Mouse (Mus musculus): Measurements from ENCODE around the gene B3gnt7. TPM values are rescaled to one million over a fixed set of nuclear protein-coding genes. Genes with fewer than 3 reads are reported as not detected.

B3gnt7 gene
- polyA plus RNA-seq, 1 experiment from 2014 or later: 3.4 TPM

- Histone ChIP-seq H3K4me2 (ENCODE audit: low read depth) (no peak overlapping the region), H3K27ac (ENCODE audit: low read depth, low read length) (no peak overlapping the region), H3K27me3 (ENCODE audit: control insufficient read depth, insufficient read depth, low read length) (no peaks in the 10 kb centered on the region), H3K4me1 (ENCODE audit: control insufficient read depth, insufficient read depth, low read length) (no peaks in the 10 kb centered on the region), H3K4me3 (ENCODE audit: low read depth, low read length) (no peak overlapping the region), H3K9ac (ENCODE audit: low read length) (no peak overlapping the region), H3K9me3 (ENCODE audit: control insufficient read depth, low read length) (no peaks in the 10 kb centered on the region), H3K36me3 (ENCODE audit: control insufficient read depth, insufficient read depth, low read length) (no peaks in the 10 kb centered on the region)
- 73% methylated on average over 4 of the region's 4 CpGs for WGBS
- DNase-seq (ENCODE audit: low spot score): no peak
- ATAC-seq (ENCODE audit: insufficient read depth, low FRiP score, low TSS enrichment): no peak
Measured at GRCm38 (mm10) chr1:86269190-86269508, 33.5 kb upstream of the B3gnt7 start.

- Histone ChIP-seq H3K9me3 (ENCODE audit: control insufficient read depth, low read length) (no peaks in the 10 kb centered on the region), H3K27me3 (ENCODE audit: control insufficient read depth, insufficient read depth, low read length) (no peaks in the 10 kb centered on the region), H3K4me3 (ENCODE audit: low read depth, low read length) (no peak overlapping the region), H3K36me3 (ENCODE audit: control insufficient read depth, insufficient read depth, low read length) (no peaks in the 10 kb centered on the region), H3K27ac (ENCODE audit: low read depth, low read length) (no peak overlapping the region), H3K4me1 (ENCODE audit: control insufficient read depth, insufficient read depth, low read length) (no peaks in the 10 kb centered on the region), H3K4me2 (ENCODE audit: low read depth) (no peak overlapping the region), H3K9ac (ENCODE audit: low read length) (no peak overlapping the region)
- WGBS: 83% methylated on average over 6 of the region's 6 CpGs
- ATAC-seq (ENCODE audit: insufficient read depth, low FRiP score, low TSS enrichment) (no peak), DNase-seq (ENCODE audit: low spot score) (no peak)
Measured at GRCm38 (mm10) chr1:86271707-86272106, 30.9 kb upstream of the B3gnt7 start.

GRCm38 (mm10) chr1:86277055-86277454 is 25.6 kb upstream of the B3gnt7 start:
- H3K27ac ChIP-seq (ENCODE audit: low read depth, low read length): no peak overlapping the region
- no peaks in the 10 kb centered on the region for H3K9me3 ChIP-seq (ENCODE audit: control insufficient read depth, low read length)
- H3K9ac ChIP-seq (ENCODE audit: low read length): no peak overlapping the region
- 82% methylated on average over 5 of the region's 5 CpGs for WGBS
- DNase-seq (ENCODE audit: low spot score): no peak
- H3K4me2 ChIP-seq (ENCODE audit: low read depth): no peak overlapping the region
- ATAC-seq (ENCODE audit: insufficient read depth, low FRiP score, low TSS enrichment): no peak
- no peaks in the 10 kb centered on the region for H3K36me3 ChIP-seq (ENCODE audit: control insufficient read depth, insufficient read depth, low read length)
- no peaks in the 10 kb centered on the region for H3K27me3 ChIP-seq (ENCODE audit: control insufficient read depth, insufficient read depth, low read length)
- no peaks in the 10 kb centered on the region for H3K4me1 ChIP-seq (ENCODE audit: control insufficient read depth, insufficient read depth, low read length)
- H3K4me3 ChIP-seq (ENCODE audit: low read depth, low read length): no peak overlapping the region

- Histone ChIP-seq H3K36me3 (ENCODE audit: control insufficient read depth, insufficient read depth, low read length) (no peaks in the 10 kb centered on the region), H3K9me3 (ENCODE audit: control insufficient read depth, low read length) (no peaks in the 10 kb centered on the region), H3K9ac (ENCODE audit: low read length) (no peak overlapping the region), H3K4me1 (ENCODE audit: control insufficient read depth, insufficient read depth, low read length) (no peaks in the 10 kb centered on the region), H3K4me2 (ENCODE audit: low read depth) (no peak overlapping the region), H3K27me3 (ENCODE audit: control insufficient read depth, insufficient read depth, low read length) (no peaks in the 10 kb centered on the region), H3K27ac (ENCODE audit: low read depth, low read length) (no peak overlapping the region), H3K4me3 (ENCODE audit: low read depth, low read length) (no peak overlapping the region)
- 91% methylated on average over 11 of the region's 11 CpGs for WGBS
- ATAC-seq (ENCODE audit: insufficient read depth, low FRiP score, low TSS enrichment) (no peak), DNase-seq (ENCODE audit: low spot score) (no peak)
Measured at GRCm38 (mm10) chr1:86281781-86282536, 20.7 kb upstream of the B3gnt7 start.

- Histone ChIP-seq H3K4me1 (ENCODE audit: control insufficient read depth, insufficient read depth, low read length) (no peaks in the 10 kb centered on the region), H3K4me3 (ENCODE audit: low read depth, low read length) (no peak overlapping the region), H3K36me3 (ENCODE audit: control insufficient read depth, insufficient read depth, low read length) (no peaks in the 10 kb centered on the region), H3K9ac (ENCODE audit: low read length) (no peak overlapping the region), H3K9me3 (ENCODE audit: control insufficient read depth, low read length) (no peaks in the 10 kb centered on the region), H3K4me2 (ENCODE audit: low read depth) (no peak overlapping the region), H3K27ac (ENCODE audit: low read depth, low read length) (no peak overlapping the region), H3K27me3 (ENCODE audit: control insufficient read depth, insufficient read depth, low read length) (no peaks in the 10 kb centered on the region)
- DNase-seq (ENCODE audit: low spot score): no peak
- ATAC-seq (ENCODE audit: insufficient read depth, low FRiP score, low TSS enrichment): no peak
- WGBS: 89% methylated on average over 5 of the region's 5 CpGs
Measured at GRCm38 (mm10) chr1:86284101-86284500, 18.5 kb upstream of the B3gnt7 start.

- H3K9ac ChIP-seq (ENCODE audit: low read length): no peak overlapping the region
- no peaks in the 10 kb centered on the region for H3K27me3 ChIP-seq (ENCODE audit: control insufficient read depth, insufficient read depth, low read length)
- ATAC-seq (ENCODE audit: insufficient read depth, low FRiP score, low TSS enrichment) (no peak), DNase-seq (ENCODE audit: low spot score) (no peak)
- H3K4me2 ChIP-seq (ENCODE audit: low read depth): no peak overlapping the region
- H3K36me3 ChIP-seq (ENCODE audit: control insufficient read depth, insufficient read depth, low read length): no peaks in the 10 kb centered on the region
- H3K27ac ChIP-seq (ENCODE audit: low read depth, low read length): no peak overlapping the region
- no peaks in the 10 kb centered on the region for H3K4me1 ChIP-seq (ENCODE audit: control insufficient read depth, insufficient read depth, low read length)
- no peaks in the 10 kb centered on the region for H3K9me3 ChIP-seq (ENCODE audit: control insufficient read depth, low read length)
- WGBS: 80% methylated on average over 6 of the region's 6 CpGs
- H3K4me3 ChIP-seq (ENCODE audit: low read depth, low read length): no peak overlapping the region
Measured at GRCm38 (mm10) chr1:86285295-86285694, 17.3 kb upstream of the B3gnt7 start.

GRCm38 (mm10) chr1:86287473-86287872 is 15.2 kb upstream of the B3gnt7 start:
- H3K4me3 ChIP-seq (ENCODE audit: low read depth, low read length): no peak overlapping the region
- no peaks in the 10 kb centered on the region for H3K9me3 ChIP-seq (ENCODE audit: control insufficient read depth, low read length)
- H3K27me3 ChIP-seq (ENCODE audit: control insufficient read depth, insufficient read depth, low read length): no peaks in the 10 kb centered on the region
- no peak for ATAC-seq (ENCODE audit: insufficient read depth, low FRiP score, low TSS enrichment)
- no peak overlapping the region for H3K27ac ChIP-seq (ENCODE audit: low read depth, low read length)
- no peaks in the 10 kb centered on the region for H3K4me1 ChIP-seq (ENCODE audit: control insufficient read depth, insufficient read depth, low read length)
- 86% methylated on average over 4 of the region's 4 CpGs for WGBS
- DNase-seq (ENCODE audit: low spot score): no peak
- no peak overlapping the region for H3K9ac ChIP-seq (ENCODE audit: low read length)
- H3K36me3 ChIP-seq (ENCODE audit: control insufficient read depth, insufficient read depth, low read length): no peaks in the 10 kb centered on the region
- no peak overlapping the region for H3K4me2 ChIP-seq (ENCODE audit: low read depth)

GRCm38 (mm10) chr1:86290452-86290851 is 12.2 kb upstream of the B3gnt7 start:
- Histone ChIP-seq H3K4me3 (ENCODE audit: low read depth, low read length) (no peak overlapping the region), H3K27ac (ENCODE audit: low read depth, low read length) (no peak overlapping the region), H3K9me3 (ENCODE audit: control insufficient read depth, low read length) (no peaks in the 10 kb centered on the region), H3K36me3 (ENCODE audit: control insufficient read depth, insufficient read depth, low read length) (no peaks in the 10 kb centered on the region), H3K4me1 (ENCODE audit: control insufficient read depth, insufficient read depth, low read length) (no peaks in the 10 kb centered on the region), H3K27me3 (ENCODE audit: control insufficient read depth, insufficient read depth, low read length) (no peaks in the 10 kb centered on the region), H3K9ac (ENCODE audit: low read length) (no peak overlapping the region), H3K4me2 (ENCODE audit: low read depth) (no peak overlapping the region)
- DNase-seq (ENCODE audit: low spot score): no peak
- no peak for ATAC-seq (ENCODE audit: insufficient read depth, low FRiP score, low TSS enrichment)
- WGBS: 73% methylated on average over 3 of the region's 3 CpGs

- Histone ChIP-seq H3K4me3 (ENCODE audit: low read depth, low read length) (no peak overlapping the region), H3K36me3 (ENCODE audit: control insufficient read depth, insufficient read depth, low read length) (no peaks in the 10 kb centered on the region), H3K4me2 (ENCODE audit: low read depth) (no peak overlapping the region), H3K9me3 (ENCODE audit: control insufficient read depth, low read length) (no peaks in the 10 kb centered on the region), H3K27ac (ENCODE audit: low read depth, low read length) (no peak overlapping the region), H3K4me1 (ENCODE audit: control insufficient read depth, insufficient read depth, low read length) (no peaks in the 10 kb centered on the region), H3K9ac (ENCODE audit: low read length) (no peak overlapping the region), H3K27me3 (ENCODE audit: control insufficient read depth, insufficient read depth, low read length) (no peaks in the 10 kb centered on the region)
- DNase-seq (ENCODE audit: low spot score) (no peak), ATAC-seq (ENCODE audit: insufficient read depth, low FRiP score, low TSS enrichment) (no peak)
- 86% methylated on average over 3 of the region's 3 CpGs for WGBS
Measured at GRCm38 (mm10) chr1:86293091-86293490, 9.5 kb upstream of the B3gnt7 start.

All from neural tube, embryonic 11.5 days (tissue).